Mouse (Mus musculus) layer of hippocampus, postnatal 25 days (tissue): ENCODE measurements around the gene F13a1. TPM values are rescaled to one million over a fixed set of nuclear protein-coding genes. Genes with fewer than 3 reads are reported as not detected.

Experiments used
- DNase-seq, 2 experiments: peaks; one replicate each; pipeline ENCODE4 v3.0.0; 2022; ENCODE audit warnings: mixed read lengths in 2 of 2, low spot score in 1 of 2; ENCODE audit errors: extremely low spot score in 1 of 2
- total RNA-seq, 2 experiments: library from RNA; stranded (reverse); gene quantifications; 2 replicates each; pipeline ENCODE4 v1.2.3; 2021

Gene F13a1
- total RNA-seq, 2 experiments from 2014 or later: 1.5 to 2.5 TPM

DNA sequence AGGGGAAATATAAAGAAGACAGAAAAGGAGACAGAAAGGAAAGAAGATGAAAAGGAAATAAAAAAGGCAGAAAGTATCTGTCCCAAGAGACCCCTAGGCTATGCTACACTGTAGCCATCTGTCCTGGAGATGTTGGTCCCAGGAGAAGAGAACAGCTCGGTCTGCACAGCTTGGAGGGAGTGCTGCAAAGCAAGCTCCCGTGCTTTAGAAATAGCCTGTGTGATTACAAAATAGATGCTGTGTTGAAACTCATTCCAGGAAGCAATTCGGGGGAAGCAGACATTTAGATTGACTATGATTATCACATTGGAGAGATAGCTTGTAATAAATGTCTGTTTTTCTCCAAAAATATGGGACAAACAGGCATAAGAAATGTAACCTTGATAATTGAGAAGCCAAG, 91.0 kb downstream of the F13a1 start:
- DNase-seq: no peak

DNA sequence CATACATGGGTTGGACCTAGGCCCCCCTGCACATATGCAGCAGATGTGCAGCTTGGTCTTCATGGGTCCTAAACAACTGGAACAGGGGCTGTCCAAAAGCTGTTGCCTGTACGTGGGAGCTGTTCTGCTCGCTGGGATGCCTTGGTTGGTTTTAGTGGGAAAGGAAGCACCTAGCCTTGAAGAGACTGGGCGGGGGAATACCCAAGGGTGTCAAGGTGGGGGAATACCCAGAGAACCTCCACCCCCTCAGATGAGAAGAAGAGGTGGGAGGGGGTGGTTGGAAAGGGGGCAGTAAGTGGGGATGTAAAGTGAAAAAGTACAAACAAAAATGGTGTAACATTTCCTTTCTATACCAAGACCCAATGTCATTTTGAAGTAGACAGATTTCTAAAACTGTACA, 95.1 kb downstream of the F13a1 start:
- no peak for DNase-seq

DNA sequence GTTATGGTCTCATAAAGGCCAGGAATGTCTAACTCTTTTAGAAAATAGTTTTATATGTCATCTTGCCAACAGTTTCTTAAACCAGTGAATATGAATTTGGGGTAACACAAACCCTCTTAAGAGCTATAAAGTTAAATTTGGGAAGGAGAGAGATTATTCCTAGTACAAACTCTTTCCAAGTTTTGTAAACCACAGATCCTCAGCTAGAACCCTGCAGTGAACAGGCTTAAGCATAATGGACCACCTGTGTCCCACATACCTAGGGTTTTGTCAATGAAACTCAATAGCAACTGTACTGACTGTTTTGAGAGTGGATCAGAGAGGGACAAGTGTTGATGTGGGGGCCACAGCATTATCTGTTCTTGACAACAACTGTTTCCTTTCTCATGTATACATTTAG, 96.4 kb downstream of the F13a1 start:
- DNase-seq: no peak

DNA sequence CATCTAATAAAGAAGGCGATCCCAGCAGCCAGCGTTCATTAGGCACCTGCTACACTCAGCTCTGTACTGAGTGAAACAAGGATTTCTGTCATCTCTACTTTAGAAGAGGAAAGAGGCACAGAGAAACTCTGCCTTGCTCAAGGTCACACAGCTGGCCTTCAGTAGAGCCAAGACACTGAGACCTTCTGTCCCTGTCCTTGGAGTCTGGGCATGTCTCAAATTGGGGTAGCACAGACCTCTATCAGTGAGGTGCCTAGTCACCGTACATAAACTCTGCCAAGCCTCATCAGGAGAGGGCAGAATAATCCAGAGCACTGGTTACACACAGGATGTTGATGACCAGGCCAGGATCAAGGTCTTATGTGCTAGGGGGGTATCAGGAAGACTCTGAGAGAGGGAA, 108.2 kb downstream of the F13a1 start:
- DNase-seq: no peak

DNA sequence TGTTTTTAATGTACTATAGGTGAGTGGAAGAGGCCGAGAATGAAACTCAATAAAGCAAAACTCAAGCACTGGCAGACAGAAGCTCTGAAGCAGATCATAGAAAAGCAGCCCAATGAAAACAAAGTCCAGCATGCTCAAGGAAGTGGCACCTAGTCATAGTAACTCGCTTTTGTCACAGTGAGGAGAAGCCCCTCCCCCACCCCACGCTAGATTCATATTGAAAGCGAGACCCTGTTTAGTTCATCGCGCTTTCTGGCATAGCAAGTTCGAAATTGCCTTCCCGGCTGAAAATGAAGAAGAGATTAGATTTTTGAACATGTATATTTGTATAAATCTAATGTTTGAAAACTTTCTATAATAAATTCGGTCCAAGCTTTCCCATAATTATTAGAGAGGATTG, 118.0 kb downstream of the F13a1 start:
- DNase-seq: no peak

DNA sequence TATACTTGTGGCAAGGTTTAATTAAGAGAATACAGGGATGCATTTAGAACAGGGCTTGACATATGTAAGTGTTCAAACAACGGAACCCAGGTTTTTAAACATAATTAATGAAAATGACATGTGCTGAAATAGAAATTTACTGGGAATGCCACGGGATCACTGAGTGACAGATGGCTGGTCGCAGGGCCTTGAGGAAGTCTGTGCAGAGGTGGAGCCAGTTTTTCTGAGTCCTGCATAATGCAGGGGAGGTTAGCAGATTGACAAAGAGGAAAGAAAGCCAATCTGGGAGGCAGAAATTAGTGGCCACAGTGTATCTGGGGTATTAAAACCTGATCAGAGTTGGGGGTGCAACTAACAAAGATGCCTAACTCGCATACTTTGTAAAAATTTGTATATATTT, 130.3 kb downstream of the F13a1 start:
- DNase-seq: no peak

DNA sequence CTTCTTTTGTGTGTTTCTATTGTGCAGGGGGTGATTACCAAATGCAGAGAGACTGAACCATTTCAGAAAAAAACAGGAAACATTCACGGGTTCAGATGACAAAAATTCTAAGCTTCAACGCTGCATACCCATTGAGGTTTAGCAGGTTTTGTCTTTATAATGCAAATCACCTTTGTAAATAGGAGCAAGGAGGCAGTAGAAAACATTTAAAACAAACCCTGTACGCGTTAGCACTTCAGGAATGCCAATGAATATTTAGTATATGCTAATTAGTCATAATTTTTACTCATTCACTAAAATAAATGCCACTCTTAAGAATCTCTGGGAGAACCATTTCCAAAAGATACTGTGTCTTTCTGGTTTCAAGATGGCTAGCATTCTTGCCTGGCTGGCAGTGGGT, 146.2 kb downstream of the F13a1 start:
- no peak for DNase-seq

DNA sequence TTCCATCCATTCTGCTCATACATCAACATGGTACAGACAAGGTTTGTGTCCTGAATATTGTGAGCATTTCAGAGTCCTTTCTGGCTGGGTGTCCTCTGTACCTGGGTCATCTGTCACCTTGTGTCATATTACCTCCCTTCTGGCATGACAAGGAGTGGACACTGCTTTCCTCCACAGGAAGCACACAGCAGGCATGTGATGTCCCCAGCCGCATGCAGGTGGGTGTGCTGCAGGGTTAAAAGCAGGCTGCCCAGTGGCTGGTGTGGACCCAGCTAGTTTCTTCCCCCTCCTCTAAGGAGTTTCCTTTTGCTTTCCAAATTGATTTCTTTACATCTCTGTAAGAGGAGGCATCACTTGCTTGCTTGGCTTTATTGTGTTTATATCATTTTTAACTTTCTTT, 146.6 kb downstream of the F13a1 start:
- DNase-seq: no peak

DNA sequence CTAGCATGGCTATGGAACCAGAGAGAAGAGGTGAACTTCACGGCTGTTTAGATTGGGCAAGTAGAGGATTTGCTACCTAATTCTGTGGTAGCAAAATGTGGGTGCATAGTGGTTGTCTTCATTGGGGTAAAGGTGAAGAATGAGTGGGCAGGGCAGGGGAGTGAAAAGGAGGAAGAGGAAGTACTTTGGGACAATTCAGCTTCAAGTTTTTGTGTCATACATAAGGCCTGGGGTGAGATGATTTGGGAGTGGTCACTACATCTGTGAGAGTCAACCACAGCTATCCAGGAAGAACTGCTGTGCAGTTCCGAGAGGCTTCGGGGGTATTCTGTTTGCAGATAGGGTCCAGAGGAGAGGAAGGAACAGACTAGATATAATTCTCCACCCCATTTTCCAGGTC, 148.4 kb downstream of the F13a1 start:
- DNase-seq: no peak

DNA sequence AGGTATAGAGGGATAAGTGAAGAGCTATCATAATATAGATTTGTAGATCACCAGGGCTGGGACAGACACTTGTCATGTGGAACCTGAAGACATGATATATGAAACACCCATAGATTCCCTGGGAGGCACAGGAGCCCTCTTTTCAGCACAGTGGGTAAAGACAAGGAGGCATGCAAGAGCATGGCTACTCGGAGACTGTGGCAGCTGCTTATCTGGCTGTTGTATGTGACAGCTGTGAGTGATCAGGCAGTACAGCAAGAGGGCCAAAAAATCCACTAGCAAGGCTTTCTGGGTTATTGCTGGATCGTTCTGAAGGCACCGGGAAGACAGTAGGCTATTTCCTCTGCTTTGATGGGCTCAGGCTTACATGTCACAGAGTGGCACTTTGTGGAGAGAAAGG, 149.0 kb downstream of the F13a1 start:
- DNase-seq: no peak

DNA sequence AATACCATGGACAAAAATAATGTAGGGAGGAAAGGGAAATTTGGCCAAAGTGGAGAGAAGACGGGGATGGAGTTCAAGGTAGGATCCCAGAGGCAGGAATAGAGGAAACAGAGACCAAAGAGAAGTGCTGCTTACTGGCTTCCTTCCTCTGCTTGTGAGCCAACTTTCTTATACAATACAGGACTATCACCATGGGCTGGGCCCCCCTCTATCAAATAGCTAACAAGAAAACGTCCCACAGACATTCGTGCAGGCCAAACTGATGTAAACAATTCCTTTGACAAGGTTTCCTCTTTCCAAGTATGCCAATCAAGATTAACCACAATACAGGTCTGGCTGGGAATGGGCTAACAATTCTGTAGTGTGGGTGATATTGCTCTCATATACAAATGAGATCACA, 154.0 kb downstream of the F13a1 start:
- DNase-seq: no peak

DNA sequence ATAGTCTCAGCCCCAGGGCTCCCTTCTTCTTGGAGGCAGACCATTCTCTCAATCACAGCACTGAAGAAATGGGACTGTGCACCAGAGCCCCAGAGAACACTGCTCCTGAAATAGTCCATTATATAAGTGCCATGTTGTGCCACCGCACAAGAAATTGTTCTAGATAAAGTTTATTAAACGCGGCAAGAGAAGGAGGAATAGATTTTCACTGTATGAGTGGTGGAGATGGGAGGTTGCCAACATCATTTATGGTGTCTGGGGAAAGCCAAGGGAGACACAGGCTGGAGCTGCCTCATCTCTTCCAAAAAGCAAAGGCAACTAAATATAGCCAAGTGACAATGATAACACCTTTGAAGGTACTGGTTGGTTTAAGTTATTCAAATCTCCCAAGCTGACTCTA, 156.3 kb downstream of the F13a1 start:
- no peak for DNase-seq

DNA sequence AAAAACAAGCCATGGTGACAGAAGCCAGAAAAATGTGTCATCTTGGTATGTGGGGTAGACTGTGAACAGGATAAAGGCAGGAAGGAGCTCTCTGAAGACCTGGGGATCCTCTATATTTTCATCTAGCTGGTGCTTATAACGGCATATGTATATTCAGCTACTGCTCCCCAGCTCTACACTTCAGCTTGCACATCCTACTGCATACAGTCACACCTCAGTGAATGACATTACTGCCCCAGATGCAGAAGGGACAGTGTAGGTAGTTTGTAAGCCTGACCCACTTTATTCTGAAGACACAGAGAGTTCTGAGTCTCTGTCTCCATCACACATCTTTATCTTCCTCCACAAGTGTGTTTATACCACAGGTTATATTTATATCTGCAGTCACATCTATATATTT, 157.8 kb downstream of the F13a1 start:
- no peak for DNase-seq

DNA sequence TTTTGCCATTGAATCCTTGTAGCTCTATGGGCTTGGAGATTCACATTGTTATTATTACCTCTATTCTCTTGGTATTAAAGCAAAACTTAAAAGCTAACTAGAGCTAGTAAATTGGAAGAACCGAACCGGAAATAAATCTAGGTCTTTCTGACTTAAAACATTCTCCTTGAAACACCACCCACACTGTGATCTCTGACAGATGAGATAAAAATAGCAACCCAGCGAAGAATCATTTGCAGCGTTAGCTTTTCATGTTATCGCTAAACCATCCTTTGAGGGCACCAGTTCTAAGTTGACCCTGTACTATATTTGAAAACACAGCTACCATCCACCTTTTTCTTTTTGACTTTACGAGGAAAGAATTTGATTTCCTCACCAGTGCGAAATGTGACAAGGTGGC, 164.1 kb downstream of the F13a1 start:
- DNase-seq: no peak

DNA sequence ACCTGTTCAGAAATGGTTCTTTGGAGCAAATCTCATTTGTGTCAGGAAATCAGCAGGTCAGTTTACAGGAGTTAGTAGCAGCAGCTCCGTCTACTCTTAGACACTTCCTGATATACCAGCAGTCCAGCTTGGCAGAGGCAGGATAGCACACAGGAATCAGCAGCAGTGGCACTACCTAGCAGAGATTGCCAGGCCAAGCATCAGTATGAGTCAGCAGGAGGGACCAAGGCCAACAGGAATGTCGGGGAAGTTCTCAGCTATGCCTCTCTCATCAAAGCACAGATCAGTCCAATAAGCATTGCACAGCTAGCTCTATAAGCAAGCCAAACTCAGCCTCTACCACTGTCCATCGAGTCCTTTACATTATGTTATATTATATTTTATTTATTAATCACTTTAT, 210.9 kb downstream of the F13a1 start:
- no peak for DNase-seq
